Mouse (Mus musculus): Measurements from ENCODE around the gene Wfdc11.
"Not testable (repeated sequence)": the region's sequence is repeated elsewhere in the genome, so short reads cannot be mapped to it uniquely, and the experiment has no call there.

Gene Wfdc11

GRCm38 (mm10) chr2:164641129-164641528, 32.8 kb downstream of the Wfdc11 start:
- peak; percentile 62 for DNase-seq (ENCODE audit: low read depth, low spot score)

- no peak for DNase-seq (ENCODE audit: low read depth, low spot score)
Measured at GRCm38 (mm10) chr2:164638696-164639095, 35.2 kb downstream of the Wfdc11 start, which contains the start of gene Wfdc16. Gene Wfdc16 (minus strand): TSS chr2:164638796.

GRCm38 (mm10) chr2:164635266-164635665, 38.6 kb downstream of the Wfdc11 start:
- DNase-seq (ENCODE audit: low read depth, low spot score) = peak; percentile 81

- DNase-seq (ENCODE audit: low read depth, low spot score) = no peak
Measured at GRCm38 (mm10) chr2:164621775-164622174, 52.1 kb downstream of the Wfdc11 start.

- no peak for DNase-seq (ENCODE audit: low read depth, low spot score)
Measured at GRCm38 (mm10) chr2:164619050-164619449, 54.8 kb downstream of the Wfdc11 start.

GRCm38 (mm10) chr2:164615386-164615785, 58.5 kb downstream of the Wfdc11 start:
- DNase-seq (ENCODE audit: low read depth, low spot score) = no peak

GRCm38 (mm10) chr2:164613471-164613870, 60.4 kb downstream of the Wfdc11 start, which contains the start of the genes Wfdc6b and Wfdc8:
Gene Wfdc6b (plus strand): TSS chr2:164613522.
Gene Wfdc8 (minus strand): TSS chr2:164613626.
- not testable (repeated sequence) for DNase-seq (ENCODE audit: low read depth, low spot score)

All from R1 (cell line).